Mouse (Mus musculus) embryonic facial prominence, embryonic 13.5 days (tissue): ENCODE measurements around the gene Ybx1. TPM values are rescaled to one million over a fixed set of nuclear protein-coding genes. Genes with fewer than 3 reads are reported as not detected.

Experiments used
- polyA plus RNA-seq: library from polyadenylated mRNA; unstranded; fragments of >200 nt; fragmentation: Nextera tagmentation; extraction: Ambion mirVana; gene quantifications from 2 replicates; pipeline ENCODE4 v1.2.1, GENCODE M21; 2015

The Ybx1 gene
- polyA plus RNA-seq, 1 experiment from 2014 or later: 805 TPM

Other genes starting within 250 kb of the Ybx1 start
- gene Slc2a1, start 185.9 kb downstream of the Ybx1 start, polyA plus RNA-seq: 116 and 123 TPM in 2 replicates
- 7.3 and 8.5 TPM in 2 replicates for gene Zfp691, start 120.4 kb downstream of the Ybx1 start, polyA plus RNA-seq
- gene Ermap, start 104.6 kb downstream of the Ybx1 start, polyA plus RNA-seq: 2.6 and 5.4 TPM in 2 replicates
- 199 and 212 TPM in 2 replicates for gene Svbp, start 99.3 kb downstream of the Ybx1 start, polyA plus RNA-seq
- gene Tmem269, start 76.4 kb downstream of the Ybx1 start, polyA plus RNA-seq: not detected in 2 replicates
- 33.0 and 40.7 TPM in 2 replicates for gene AU022252, start 61.9 kb downstream of the Ybx1 start, polyA plus RNA-seq
- 58.0 and 64.9 TPM in 2 replicates for gene P3h1, start 61.7 kb downstream of the Ybx1 start, polyA plus RNA-seq
- gene Cldn19, start 39.2 kb downstream of the Ybx1 start, polyA plus RNA-seq: 0.24 TPM in 1 of 2 replicates, not detected in the other
- 103 and 125 TPM in 2 replicates for gene Ppih, start 25.9 kb upstream of the Ybx1 start, polyA plus RNA-seq
- 5.0 and 6.4 TPM in 2 replicates for gene Ccdc30, start 120.9 kb upstream of the Ybx1 start, polyA plus RNA-seq
- 28.3 and 32.2 TPM in 2 replicates for gene Ppcs, start 127.8 kb upstream of the Ybx1 start, polyA plus RNA-seq
- 0.63 TPM in 1 of 2 replicates, not detected in the other for gene Zmynd12, start 128.2 kb upstream of the Ybx1 start, polyA plus RNA-seq
- 0.61 and 1.2 TPM in 2 replicates for gene Rimkla, start 198.0 kb upstream of the Ybx1 start, polyA plus RNA-seq
- 27.1 and 29.6 TPM in 2 replicates for gene Foxj3, start 242.4 kb upstream of the Ybx1 start, polyA plus RNA-seq
- gene Frg2f1, start 244.9 kb upstream of the Ybx1 start, polyA plus RNA-seq: 5.1 and 5.7 TPM in 2 replicates